Mouse (Mus musculus) kidney, adult 2 months (tissue): ENCODE data around the gene Ipo7. TPM values are rescaled to one million over a fixed set of nuclear protein-coding genes. Genes with fewer than 3 reads are reported as not detected.

Experiments used
- DNase-seq: peaks from one replicate; pipeline ENCODE4 v3.0.0; 2021
- H3K27ac ChIP-seq: fragments of 200-500 bp; 2 replicates; pipeline ENCODE4 v1.5.1; 2012; ENCODE audit warnings: low read depth, low read length, control low read depth, inconsistent platforms; ENCODE audit not compliant: insufficient read depth
- H3K27me3 ChIP-seq: fragments of 200-500 bp; replicated peaks from 2 replicates; pipeline ENCODE4 v1.6.1; 2012; ENCODE audit warnings: mild to moderate bottlenecking, moderate library complexity, low read length, inconsistent platforms; ENCODE audit not compliant: control insufficient read depth, insufficient read depth
- H3K36me3 ChIP-seq: fragments of 200-500 bp; 2 replicates; pipeline ENCODE4 v1.6.1; 2012; ENCODE audit warnings: mild to moderate bottlenecking, moderate library complexity, low read length, inconsistent platforms; ENCODE audit not compliant: control insufficient read depth, insufficient read depth
- H3K4me1 ChIP-seq: fragments of 200-500 bp; 2 replicates; pipeline ENCODE4 v1.6.1; 2011; ENCODE audit warnings: low read length; ENCODE audit not compliant: control insufficient read depth, insufficient read depth
- H3K4me3 ChIP-seq: fragments of 200-500 bp; 2 replicates; pipeline ENCODE4 v1.5.1; 2011; ENCODE audit warnings: mild to moderate bottlenecking, low read depth, low read length, control low read depth; ENCODE audit not compliant: insufficient read depth
- CTCF ChIP-seq: fragments of 200-500 bp; conservative IDR thresholded peaks from 2 replicates; pipeline ENCODE4 v1.5.1; 2011; ENCODE audit warnings: low read depth, mild to moderate bottlenecking, control low read depth, low read length, moderate library complexity, mixed read lengths; ENCODE audit not compliant: insufficient read depth, insufficient read length
- POLR2A ChIP-seq: fragments of 200-500 bp; IDR thresholded peaks from one replicate; pipeline ENCODE4 v1.6.1; 2011; ENCODE audit warnings: low read depth, low read length, control low read depth
- WGBS: fragments of 180-500 bp; shearing (Covaris S2); methylation state at CpG from one replicate; pipeline ENCODE4 v1.1.7; 2018; 5-methylcytosine and 5-hydroxymethylcytosine counted together
- polyA plus RNA-seq: library from polyadenylated mRNA; depleted of rRNA; stranded (reverse); fragments of >200 nt; gene quantifications from 2 replicates; pipeline ENCODE4 v1.2.3, GENCODE M21; 2012

Ipo7 gene
- polyA plus RNA-seq, 1 experiment = 17.9 TPM

DNA sequence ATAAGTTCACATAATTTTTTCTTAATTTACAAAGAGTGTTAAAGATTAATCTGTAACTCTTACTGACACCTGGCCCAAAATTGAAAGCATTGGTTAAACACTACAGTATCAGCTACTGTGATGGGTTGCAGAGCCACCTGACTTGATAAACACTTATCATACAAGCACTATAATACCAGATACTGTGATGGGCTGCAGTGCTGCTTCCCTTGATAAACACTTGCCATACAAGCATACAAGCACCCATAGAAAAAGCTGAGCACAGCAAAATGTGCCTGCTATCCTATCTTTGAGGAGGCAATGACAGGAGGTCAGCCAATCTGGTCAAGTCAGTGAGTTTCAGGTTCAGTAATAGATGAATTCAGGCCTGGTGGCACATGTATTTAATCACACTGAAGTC lies 67.1 kb downstream of the Ipo7 start:
- H3K27ac ChIP-seq = no peak overlapping the region
- H3K4me3 ChIP-seq = no peak overlapping the region
- no peaks in the 10 kb centered on the region; the same call in none of the 2 replicates for H3K36me3 ChIP-seq
- no peaks in the 10 kb centered on the region for H3K27me3 ChIP-seq
- TF ChIP-seq CTCF (no peak), POLR2A (no peak)
- no peak for DNase-seq
- no peaks in the 10 kb centered on the region; the same call in 1 of the 2 replicates for H3K4me1 ChIP-seq

- WGBS = 38% methylated on average over 4 of the region's 4 CpGs
- TF ChIP-seq CTCF = no peak
- TF ChIP-seq POLR2A = no peak
- DNase-seq = peak; percentile 36
- no peak overlapping the region for H3K27ac ChIP-seq
- no peaks in the 10 kb centered on the region for H3K27me3 ChIP-seq
- peaks cover 7% of the 10 kb centered on the region for H3K36me3 ChIP-seq
- no peaks in the 10 kb centered on the region; the same call in 1 of the 2 replicates for H3K4me1 ChIP-seq
- no peak overlapping the region for H3K4me3 ChIP-seq
These were observed 69.8 kb downstream of the Ipo7 start for GRCm38 (mm10) chr7:110087914-110088313.

- WGBS = 76% methylated on average over 7 of the region's 7 CpGs
- Histone ChIP-seq H3K4me3 (no peak overlapping the region), H3K36me3 (peaks cover 17% of the 10 kb centered on the region), H3K27me3 (no peaks in the 10 kb centered on the region), H3K4me1 (peaks cover 12% of the 10 kb centered on the region; the same call in 1 of the 2 replicates), H3K27ac (no peak overlapping the region)
- DNase-seq = no peak
- no peak for TF ChIP-seq POLR2A
- no peak for TF ChIP-seq CTCF
These were observed 73.6 kb downstream of the Ipo7 start for GRCm38 (mm10) chr7:110091670-110092069.

DNA sequence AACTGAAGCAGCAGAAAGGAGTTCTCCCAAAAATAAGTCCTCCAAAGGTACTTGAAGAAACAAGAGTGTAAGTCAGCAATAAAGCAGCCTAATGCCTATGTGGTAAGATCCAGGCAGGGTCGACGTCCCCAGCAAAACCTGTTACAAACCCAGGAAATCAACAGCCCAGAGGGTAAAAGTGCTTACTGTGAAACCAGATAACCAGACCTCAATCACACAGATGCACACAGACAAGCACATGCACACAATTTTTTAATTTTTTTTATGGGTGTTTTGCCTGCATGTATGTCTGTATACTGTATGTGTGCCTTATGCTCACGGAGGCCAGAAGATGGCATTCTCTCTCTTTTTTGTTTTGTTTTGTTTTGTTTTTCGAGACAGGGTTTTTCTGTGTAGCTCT lies 78.3 kb downstream of the Ipo7 start:
- WGBS = 71% methylated on average over 4 of the region's 4 CpGs
- H3K27ac ChIP-seq = peak overlapping the region; percentile 52; the same call in 1 of the 2 replicates

DNA sequence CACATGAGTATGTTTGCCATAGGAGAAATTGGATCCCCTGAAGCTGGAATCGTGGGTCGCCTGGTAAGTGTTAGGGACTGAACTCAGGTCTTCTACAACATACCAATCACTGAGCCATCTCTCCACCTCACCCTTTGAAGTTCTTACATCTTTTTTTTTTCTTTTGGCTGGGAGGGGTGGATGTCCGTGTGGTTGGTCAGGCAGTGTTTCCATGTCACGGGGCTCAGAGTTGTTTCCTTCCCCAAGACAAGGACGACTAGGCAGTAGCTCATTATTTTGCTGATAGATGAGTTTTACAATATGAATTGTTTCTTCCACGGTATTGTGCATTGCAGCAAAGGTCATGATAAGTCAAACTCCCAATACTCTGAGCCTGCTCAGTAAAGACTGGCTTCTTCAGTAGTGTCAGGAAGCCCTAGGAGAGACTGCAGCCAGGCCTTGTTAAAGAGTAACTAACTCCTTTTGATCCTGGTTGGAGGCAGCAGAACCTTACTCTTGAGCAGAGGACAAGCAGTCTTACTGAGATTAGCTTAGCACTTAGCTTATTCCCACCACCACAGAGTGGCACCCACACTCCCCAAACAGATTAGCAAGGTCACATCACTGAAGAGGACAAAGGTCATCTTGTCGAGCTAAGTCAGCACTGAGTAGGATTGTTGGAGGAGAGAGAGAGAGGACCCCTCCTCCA lies 79.2 kb downstream of the Ipo7 start:
- peak; percentile 90 for DNase-seq
- 21% methylated on average over 7 of the region's 7 CpGs for WGBS
- Histone ChIP-seq H3K4me1 (peaks cover 27% of the 10 kb centered on the region), H3K36me3 (peaks cover 16% of the 10 kb centered on the region), H3K4me3 (no peak overlapping the region), H3K27me3 (no peaks in the 10 kb centered on the region), H3K27ac (peak overlapping the region; percentile 97)
- TF ChIP-seq CTCF (0 out of 2 replicates have a peak, but pooled peaks have one; percentile 5), POLR2A (no peak)

More for the DNA sequence above, 78.3 kb downstream of the Ipo7 start:
- no peak overlapping the region for H3K4me3 ChIP-seq
- H3K27me3 ChIP-seq = no peaks in the 10 kb centered on the region
- H3K36me3 ChIP-seq = peaks cover 17% of the 10 kb centered on the region
- peaks cover 27% of the 10 kb centered on the region for H3K4me1 ChIP-seq
- TF ChIP-seq CTCF (no peak), POLR2A (no peak)
- DNase-seq = no peak

DNA sequence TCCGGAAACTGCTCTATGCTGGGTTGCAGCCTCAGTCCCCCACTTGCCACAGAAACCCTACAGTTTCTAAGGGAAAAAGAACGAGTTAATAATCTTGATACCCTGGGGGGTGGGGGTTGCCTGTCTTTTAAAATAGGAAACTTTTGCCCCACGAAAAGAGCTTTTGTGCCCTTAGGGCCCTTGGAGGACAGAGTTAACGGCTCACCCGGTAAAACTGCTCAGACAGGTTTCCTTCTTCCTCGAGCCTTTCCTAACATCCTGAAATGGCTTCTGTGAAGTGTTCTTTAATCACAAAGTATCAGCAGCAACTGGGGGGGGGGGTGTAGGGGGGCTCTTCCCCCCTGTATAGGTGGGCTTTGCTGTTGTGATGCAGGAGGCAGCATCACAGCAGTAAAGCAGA lies 82.8 kb downstream of the Ipo7 start:
- H3K27ac ChIP-seq = peak overlapping the region; percentile 59; the same call in 1 of the 2 replicates
- H3K36me3 ChIP-seq = peaks cover 1% of the 10 kb centered on the region; the same call in 1 of the 2 replicates
- peak; percentile 41 for DNase-seq
- 47% methylated on average over 6 of the region's 6 CpGs for WGBS
- H3K27me3 ChIP-seq = no peaks in the 10 kb centered on the region
- H3K4me3 ChIP-seq = no peak overlapping the region
- no peak for TF ChIP-seq CTCF
- TF ChIP-seq POLR2A = no peak
- peaks cover 24% of the 10 kb centered on the region for H3K4me1 ChIP-seq

DNA sequence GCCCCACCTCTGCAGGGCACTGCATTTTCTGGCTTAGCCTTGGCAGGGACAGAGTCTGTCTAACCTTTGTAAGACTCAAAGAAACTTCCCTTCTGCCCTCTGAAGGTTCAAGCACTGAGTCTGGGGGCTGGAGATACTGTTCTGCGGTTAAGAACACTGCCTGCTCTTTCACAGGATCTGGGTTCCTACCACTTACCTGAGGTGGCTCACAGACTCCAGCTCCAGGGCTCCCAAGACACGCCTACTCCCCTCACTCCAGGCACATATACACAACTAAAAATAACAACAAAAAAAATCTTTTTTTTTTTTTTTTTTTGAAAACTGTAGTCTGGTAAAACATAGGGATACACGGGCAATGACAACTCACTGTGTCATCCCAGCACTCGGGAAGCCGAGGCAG lies 83.2 kb downstream of the Ipo7 start:
- peaks cover 21% of the 10 kb centered on the region for H3K4me1 ChIP-seq
- H3K4me3 ChIP-seq = no peak overlapping the region
- H3K27ac ChIP-seq = no peak overlapping the region
- TF ChIP-seq POLR2A (no peak), CTCF (no peak)
- H3K27me3 ChIP-seq = no peaks in the 10 kb centered on the region
- no peaks in the 10 kb centered on the region for H3K36me3 ChIP-seq
- no peak for DNase-seq
- 82% methylated on average over 5 of the region's 5 CpGs for WGBS
